Mouse (Mus musculus) lung, adult 2 months (tissue): ENCODE results near the gene T.

ENCODE experiments used
- CTCF ChIP-seq: fragments of 200-500 bp; IDR thresholded peaks from 2 replicates; pipeline ENCODE4 v1.5.1; 2011; ENCODE audit warnings: mild to moderate bottlenecking, low read length, control low read depth; ENCODE audit not compliant: insufficient read depth
- POLR2A ChIP-seq: fragments of 200-500 bp; IDR thresholded peaks from 2 replicates; pipeline ENCODE4 v1.6.1; 2011; ENCODE audit warnings: low read depth, mild to moderate bottlenecking, control low read depth, low read length, borderline replicate concordance; ENCODE audit errors: extremely low read depth

DNA sequence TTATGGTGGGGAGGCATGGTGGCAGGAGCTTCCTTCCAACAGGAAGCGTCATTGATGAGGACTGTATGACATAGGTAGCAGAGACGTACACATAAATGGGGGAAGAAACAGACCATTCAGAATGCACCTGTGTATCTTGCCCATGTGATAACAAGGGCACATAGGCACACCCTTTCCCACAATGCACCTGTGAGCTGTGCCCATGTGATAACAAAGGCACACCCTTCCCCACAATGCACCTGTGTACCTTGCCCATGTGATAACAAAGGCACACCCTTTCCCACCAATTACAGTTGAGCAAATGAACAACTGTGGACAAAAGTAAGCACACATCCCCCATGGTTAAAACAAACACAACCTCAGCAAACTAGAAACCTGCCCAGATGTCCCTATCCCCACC is 23.9 kb upstream of the T start:
- no peak for TF ChIP-seq CTCF
- TF ChIP-seq POLR2A = no peak
